In the genomic region with DNA sequence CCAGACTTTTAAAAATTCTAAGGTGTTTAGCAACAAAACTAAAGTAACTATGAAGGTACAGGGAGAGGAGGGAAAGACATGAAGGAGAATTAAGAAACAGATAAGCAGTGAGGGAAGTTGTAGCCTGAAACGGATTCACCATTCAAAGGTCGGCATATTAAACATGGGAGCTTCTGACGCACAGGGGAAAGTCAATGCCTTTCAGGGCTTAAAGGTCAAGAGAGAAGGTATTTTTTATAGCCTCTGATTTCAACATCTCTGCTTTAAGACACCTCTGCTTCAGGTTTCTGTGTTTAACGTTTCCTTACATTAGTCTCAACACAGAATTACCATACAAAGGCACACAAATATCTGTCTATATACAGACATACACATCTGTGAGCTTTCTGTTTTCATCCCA, we compare ENCODE assay signal across 29 mouse cellular contexts.
"Had no signal": no experiment of that assay in that cellular context is flagged by ENCODE, and none has a peak within 500 bp of the region (broad histone marks: within the 10 kb centered on the region; RNA-seq: fewer than 3 reads in every experiment).

No protein-coding gene starts in this region.

- H3K36me3 ChIP-seq: embryonic facial prominence, embryonic 12.5 days; forebrain, embryonic 10.5 days; forebrain, embryonic 15.5 days had no signal

- H3K27me3 ChIP-seq: embryonic facial prominence, embryonic 12.5 days; embryonic facial prominence, embryonic 13.5 days; embryonic facial prominence, embryonic 15.5 days; forebrain, embryonic 12.5 days; forebrain, embryonic 13.5 days; forebrain, embryonic 15.5 days had no signal

- H3K4me3 ChIP-seq: embryonic facial prominence, embryonic 10.5 days; embryonic facial prominence, embryonic 12.5 days; embryonic facial prominence, embryonic 13.5 days; embryonic facial prominence, embryonic 15.5 days; erythroblast, embryonic 14.5 days; forebrain, embryonic 10.5 days; forebrain, embryonic 12.5 days; forebrain, embryonic 13.5 days; forebrain, embryonic 15.5 days; gastrocnemius, adult 2 months had no signal

- H3K9ac ChIP-seq: embryonic facial prominence, embryonic 12.5 days; embryonic facial prominence, embryonic 13.5 days; embryonic facial prominence, embryonic 15.5 days; forebrain, embryonic 12.5 days; forebrain, embryonic 13.5 days; forebrain, embryonic 15.5 days; forebrain, postnatal 0 days had no signal

- H3K4me2 ChIP-seq: embryonic facial prominence, embryonic 12.5 days; embryonic facial prominence, embryonic 13.5 days; embryonic facial prominence, embryonic 15.5 days; forebrain, embryonic 12.5 days; forebrain, embryonic 13.5 days; forebrain, embryonic 15.5 days had no signal

- DNase-seq: cerebellum, adult 18-20 months; cerebellum, adult 2 months; cerebellum, adult 8-10 months; cerebellum, adult 9-10 months; cerebellum, adult 9-11 months; cerebellum, postnatal 10 days; cerebellum, postnatal 14 days; cerebellum, postnatal 25 days; cerebellum, postnatal 36 days; embryo, embryonic 11 days; forebrain, postnatal 0 days; gastrocnemius, adult 2 months; gastrocnemius, postnatal 10 days; gastrocnemius, postnatal 14 days; gastrocnemius, postnatal 25 days; gastrocnemius, postnatal 36 days; heart, adult 11 months; heart, adult 18-20 months had no signal

- H3K27ac ChIP-seq: embryonic facial prominence, embryonic 10.5 days; embryonic facial prominence, embryonic 12.5 days; embryonic facial prominence, embryonic 13.5 days; embryonic facial prominence, embryonic 15.5 days; forebrain, embryonic 10.5 days; forebrain, embryonic 12.5 days; forebrain, embryonic 13.5 days; forebrain, embryonic 15.5 days; gastrocnemius, adult 2 months had no signal

- H3K4me1 ChIP-seq: embryonic facial prominence, embryonic 10.5 days; embryonic facial prominence, embryonic 12.5 days; embryonic facial prominence, embryonic 13.5 days; embryonic facial prominence, embryonic 15.5 days; forebrain, embryonic 10.5 days; forebrain, embryonic 12.5 days; forebrain, embryonic 13.5 days; forebrain, embryonic 15.5 days had no signal

- H3K9me3 ChIP-seq: embryonic facial prominence, embryonic 10.5 days; embryonic facial prominence, embryonic 12.5 days; embryonic facial prominence, embryonic 13.5 days; embryonic facial prominence, embryonic 15.5 days; forebrain, embryonic 10.5 days; forebrain, embryonic 12.5 days; forebrain, embryonic 13.5 days; forebrain, embryonic 15.5 days had no signal

- ATAC-seq: forebrain, embryonic 13.5 days; forebrain, embryonic 14.5 days; forebrain, embryonic 15.5 days; forebrain, embryonic 16.5 days had no signal
